Mouse (Mus musculus): ENCODE data around the gene Igsf10.

GRCm38 (mm10) chr3:59328526-59328925 lies 15.7 kb downstream of the Igsf10 start:
- no peak for TF ChIP-seq CTCF (IDR thresholded peaks at IDR 0.05; ENCODE audit: control insufficient read depth, insufficient read depth, insufficient read length)
- TF ChIP-seq MAX (IDR thresholded peaks at IDR 0.05), result no peak
- TF ChIP-seq USF1 (IDR thresholded peaks at IDR 0.05; ENCODE audit: low read depth), result no peak

Measured in C2C12 (cell line).